Mouse (Mus musculus): Measurements from ENCODE around the gene Dapk2. TPM values are rescaled to one million over a fixed set of nuclear protein-coding genes. Genes with fewer than 3 reads are reported as not detected.

Gene Dapk2
- total RNA-seq, 4 experiments from 2014 or later = 6.2 to 9.0 (median 8.1) TPM

- DNase-seq = peak; percentile 48
Observed at GRCm38 (mm10) chr9:66144248-66144647, 13.8 kb upstream of the Dapk2 start.

- DNase-seq = no peak
Observed at GRCm38 (mm10) chr9:66146141-66146540, 11.9 kb upstream of the Dapk2 start.

GRCm38 (mm10) chr9:66152011-66152410 lies 6.0 kb upstream of the Dapk2 start:
- DNase-seq = no peak

- no peak for DNase-seq
Observed at GRCm38 (mm10) chr9:66153594-66153993, 4.4 kb upstream of the Dapk2 start.

- no peak for DNase-seq
Observed at GRCm38 (mm10) chr9:66154013-66154412, 4.0 kb upstream of the Dapk2 start.

- no peak for DNase-seq
Observed at GRCm38 (mm10) chr9:66155534-66155933, 2.5 kb upstream of the Dapk2 start.

GRCm38 (mm10) chr9:66158885-66159430 lies 935 bp downstream of the Dapk2 start:
- no peak for DNase-seq

GRCm38 (mm10) chr9:66160155-66160554 lies 2.1 kb downstream of the Dapk2 start:
- DNase-seq = no peak

GRCm38 (mm10) chr9:66162995-66163394 lies 5.0 kb downstream of the Dapk2 start:
- DNase-seq = no peak

- DNase-seq = no peak
Observed at GRCm38 (mm10) chr9:66167222-66167621, 9.2 kb downstream of the Dapk2 start.

GRCm38 (mm10) chr9:66168233-66168632 lies 10.2 kb downstream of the Dapk2 start:
- DNase-seq = no peak

- no peak for DNase-seq
Observed at GRCm38 (mm10) chr9:66170506-66170905, 12.5 kb downstream of the Dapk2 start.

GRCm38 (mm10) chr9:66171275-66171921 lies 13.4 kb downstream of the Dapk2 start:
- DNase-seq = no peak

- no peak for DNase-seq
Observed at GRCm38 (mm10) chr9:66173316-66173855, 15.4 kb downstream of the Dapk2 start.

GRCm38 (mm10) chr9:66174985-66175384 lies 17.0 kb downstream of the Dapk2 start:
- no peak for DNase-seq

- DNase-seq = no peak
Observed at GRCm38 (mm10) chr9:66177975-66178374, 20.0 kb downstream of the Dapk2 start.

- no peak for DNase-seq
Observed at GRCm38 (mm10) chr9:66179795-66180194, 21.8 kb downstream of the Dapk2 start.

GRCm38 (mm10) chr9:66181126-66181825 lies 23.3 kb downstream of the Dapk2 start:
- DNase-seq = no peak

GRCm38 (mm10) chr9:66181826-66182678 lies 24.0 kb downstream of the Dapk2 start:
- no peak for DNase-seq

- no peak for DNase-seq
Observed at GRCm38 (mm10) chr9:66182679-66182993, 24.6 kb downstream of the Dapk2 start.

- no peak for DNase-seq
Observed at GRCm38 (mm10) chr9:66183023-66183422, 25.0 kb downstream of the Dapk2 start.

- no peak for DNase-seq
Observed at GRCm38 (mm10) chr9:66184572-66184971, 26.5 kb downstream of the Dapk2 start.

GRCm38 (mm10) chr9:66186426-66186825 lies 28.4 kb downstream of the Dapk2 start:
- no peak for DNase-seq

Data from adrenal gland, adult 8-10 months (tissue).